Mouse (Mus musculus) stomach, adult 2 months (tissue): ENCODE results near the gene Krt14. TPM values are rescaled to one million over a fixed set of nuclear protein-coding genes. Genes with fewer than 3 reads are reported as not detected.

ENCODE experiments used
- polyA plus RNA-seq: library from polyadenylated mRNA; depleted of rRNA; stranded (reverse); fragments of >200 nt; gene quantifications from 2 replicates; pipeline ENCODE4 v1.2.3, GENCODE M21; 2012; rRNA removed

The Krt14 gene
- 147 and 161 TPM in 2 replicates for polyA plus RNA-seq

GRCm38 (mm10) chr11:100207498-100207897 lies at the start of gene Krt14:
Gene Krt14 (minus strand): TSS chr11:100207548.

GRCm38 (mm10) chr11:100248852-100249465 lies 41.6 kb upstream of the Krt14 start, which contains the start of gene Krt16:
Gene Krt16 (minus strand): TSS chr11:100248902.

GRCm38 (mm10) chr11:100192992-100193391 lies 14.4 kb downstream of the Krt14 start, which contains the start of gene Krt9:
Gene Krt9 (minus strand): TSS chr11:100193246.

Other genes starting within 250 kb of the Krt14 start
- gene Krtap29-1, start 228.5 kb downstream of the Krt14 start, polyA plus RNA-seq, result not detected in 2 replicates
- not detected in 2 replicates for gene Krtap16-1, start 221.0 kb downstream of the Krt14 start, polyA plus RNA-seq
- not detected in 2 replicates for gene Krtap17-1, start 213.6 kb downstream of the Krt14 start, polyA plus RNA-seq
- gene Krt33a, start 191.3 kb downstream of the Krt14 start, polyA plus RNA-seq, result not detected in 2 replicates
- not detected in 2 replicates for gene Krt33b, start 177.7 kb downstream of the Krt14 start, polyA plus RNA-seq
- gene Krt34, start 166.0 kb downstream of the Krt14 start, polyA plus RNA-seq, result not detected in 2 replicates
- gene Krt31, start 157.0 kb downstream of the Krt14 start, polyA plus RNA-seq, result 0.09 TPM in 1 of 2 replicates, not detected in the other
- gene Krt32, start 119.3 kb downstream of the Krt14 start, polyA plus RNA-seq, result 2.5 TPM in 2 replicates
- 0.08 TPM in 1 of 2 replicates, not detected in the other for gene Krt35, start 111.3 kb downstream of the Krt14 start, polyA plus RNA-seq
- gene Krt36, start 101.9 kb downstream of the Krt14 start, polyA plus RNA-seq, result 0.06 and 0.19 TPM in 2 replicates
- 602 and 681 TPM in 2 replicates for gene Krt13, start 86.0 kb downstream of the Krt14 start, polyA plus RNA-seq
- gene Krt15, start 71.6 kb downstream of the Krt14 start, polyA plus RNA-seq, result 7.7 and 17.9 TPM in 2 replicates
- 1,679 and 2,029 TPM in 2 replicates for gene Krt19, start 58.9 kb downstream of the Krt14 start, polyA plus RNA-seq
- not detected in 2 replicates for gene Krt9, start 14.3 kb downstream of the Krt14 start, polyA plus RNA-seq
- 5.1 and 6.5 TPM in 2 replicates for gene Krt16, start 41.4 kb upstream of the Krt14 start, polyA plus RNA-seq
- 20.4 and 26.8 TPM in 2 replicates for gene Krt17, start 53.5 kb upstream of the Krt14 start, polyA plus RNA-seq
- 0.11 and 0.31 TPM in 2 replicates for gene Krt42, start 62.3 kb upstream of the Krt14 start, polyA plus RNA-seq
- gene Eif1, start 112.3 kb upstream of the Krt14 start, polyA plus RNA-seq, result 59.7 and 89.2 TPM in 2 replicates
- gene Gast, start 126.9 kb upstream of the Krt14 start, polyA plus RNA-seq, result 1,071 and 1,807 TPM in 2 replicates
- gene Hap1, start 148.6 kb upstream of the Krt14 start, polyA plus RNA-seq, result 3.8 and 4.4 TPM in 2 replicates
- gene Jup, start 190.2 kb upstream of the Krt14 start, polyA plus RNA-seq, result 512 and 547 TPM in 2 replicates
- gene P3h4, start 207.3 kb upstream of the Krt14 start, polyA plus RNA-seq, result 39.0 and 53.0 TPM in 2 replicates
- 18.7 and 21.9 TPM in 2 replicates for gene Fkbp10, start 208.1 kb upstream of the Krt14 start, polyA plus RNA-seq
- gene Nt5c3b, start 234.3 kb upstream of the Krt14 start, polyA plus RNA-seq, result 11.5 and 11.8 TPM in 2 replicates
- gene Klhl10, start 234.4 kb upstream of the Krt14 start, polyA plus RNA-seq, result 0.03 TPM in 1 of 2 replicates, not detected in the other